Mouse (Mus musculus): ENCODE data around the gene Prorsd1.

Gene Prorsd1

GRCm38 (mm10) chr11:29503948-29504893 lies 10.6 kb downstream of the Prorsd1 start:
- DNase-seq (ENCODE audit: low spot score), result no peak

GRCm38 (mm10) chr11:29496962-29497361 lies 17.9 kb downstream of the Prorsd1 start:
- no peak for DNase-seq (ENCODE audit: low spot score)

- no peak for DNase-seq (ENCODE audit: low spot score)
These were observed 21.7 kb downstream of the Prorsd1 start for GRCm38 (mm10) chr11:29493135-29493534.

- DNase-seq (ENCODE audit: low spot score), result no peak
These were observed 40.2 kb downstream of the Prorsd1 start for GRCm38 (mm10) chr11:29474676-29475075.
